Mouse (Mus musculus): ENCODE results near the gene Neurl2. TPM values are rescaled to one million over a fixed set of nuclear protein-coding genes. Genes with fewer than 3 reads are reported as not detected.

The Neurl2 gene
- polyA plus RNA-seq, 1 experiment, result 31.7 TPM

- H3K36me3 ChIP-seq (ENCODE audit: control insufficient read depth, insufficient read depth, low read length), result no peaks in the 10 kb centered on the region
- no peaks in the 10 kb centered on the region for H3K27me3 ChIP-seq (ENCODE audit: control insufficient read depth, insufficient read depth, low read length)
- TF ChIP-seq POLR2A (IDR thresholded peaks at IDR 0.05; ENCODE audit: control insufficient read depth, extremely low read depth, insufficient read depth, low read length, poor library complexity) (no peak), CTCF (IDR thresholded peaks at IDR 0.05; ENCODE audit: borderline replicate concordance, control insufficient read depth, extremely low read depth, insufficient read depth, low read length, poor library complexity) (no peak)
- peaks cover 8% of the 10 kb centered on the region for H3K4me1 ChIP-seq (replicated peaks; ENCODE audit: control insufficient read depth, insufficient read depth, low read length)
- H3K27ac ChIP-seq (ENCODE audit: control insufficient read depth, insufficient read depth, low read length), result no peak overlapping the region
- no peak overlapping the region; the same call in 1 of the 2 replicates for H3K4me3 ChIP-seq (ENCODE audit: control insufficient read depth, insufficient read depth, low read length)
- 15% methylated on average over 7 of the region's 7 CpGs for WGBS
- no peak for DNase-seq
These were observed 48.3 kb downstream of the Neurl2 start for GRCm38 (mm10) chr2:164784869-164785420.

DNA sequence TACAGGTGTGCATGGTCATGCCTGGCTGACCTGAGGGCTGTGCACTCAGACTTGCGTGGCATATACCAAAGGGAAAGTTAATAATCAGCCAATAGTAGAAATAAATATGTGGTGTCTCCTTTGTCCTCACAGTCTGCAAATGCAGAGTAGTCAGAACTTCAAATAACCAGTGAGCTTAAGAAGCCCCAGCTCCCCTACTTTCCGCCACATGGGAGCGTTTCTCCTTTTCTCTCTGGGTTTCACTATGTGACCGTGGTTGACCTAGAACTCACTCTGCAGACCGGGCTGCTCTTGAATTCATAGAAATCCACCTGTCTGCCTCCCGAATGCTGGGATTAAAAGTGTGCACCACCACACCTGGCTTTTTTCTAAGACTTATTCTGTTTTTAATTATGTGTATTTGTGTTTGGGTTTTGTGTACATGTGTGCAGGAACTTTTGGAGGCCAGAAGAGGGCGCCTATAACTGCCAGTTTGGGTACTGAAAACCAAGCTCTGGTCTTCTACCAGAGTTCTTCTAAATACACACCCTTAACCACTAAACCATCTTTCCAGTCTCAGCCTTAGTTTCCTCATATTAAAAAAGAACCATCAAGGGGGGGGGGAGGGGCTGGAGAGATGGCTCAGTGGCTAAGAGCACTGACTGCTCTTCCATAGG, 49.2 kb downstream of the Neurl2 start:
- Histone ChIP-seq H3K36me3 (ENCODE audit: control insufficient read depth, insufficient read depth, low read length) (no peaks in the 10 kb centered on the region), H3K27ac (ENCODE audit: control insufficient read depth, insufficient read depth, low read length) (no peak overlapping the region), H3K27me3 (ENCODE audit: control insufficient read depth, insufficient read depth, low read length) (no peaks in the 10 kb centered on the region), H3K4me1 (replicated peaks; ENCODE audit: control insufficient read depth, insufficient read depth, low read length) (peaks cover 8% of the 10 kb centered on the region), H3K4me3 (ENCODE audit: control insufficient read depth, insufficient read depth, low read length) (no peak overlapping the region)
- no peak for DNase-seq
- TF ChIP-seq CTCF (IDR thresholded peaks at IDR 0.05; ENCODE audit: borderline replicate concordance, control insufficient read depth, extremely low read depth, insufficient read depth, low read length, poor library complexity) (no peak), POLR2A (IDR thresholded peaks at IDR 0.05; ENCODE audit: control insufficient read depth, extremely low read depth, insufficient read depth, low read length, poor library complexity) (no peak)
- 84% methylated on average over 7 of the region's 7 CpGs for WGBS

DNA sequence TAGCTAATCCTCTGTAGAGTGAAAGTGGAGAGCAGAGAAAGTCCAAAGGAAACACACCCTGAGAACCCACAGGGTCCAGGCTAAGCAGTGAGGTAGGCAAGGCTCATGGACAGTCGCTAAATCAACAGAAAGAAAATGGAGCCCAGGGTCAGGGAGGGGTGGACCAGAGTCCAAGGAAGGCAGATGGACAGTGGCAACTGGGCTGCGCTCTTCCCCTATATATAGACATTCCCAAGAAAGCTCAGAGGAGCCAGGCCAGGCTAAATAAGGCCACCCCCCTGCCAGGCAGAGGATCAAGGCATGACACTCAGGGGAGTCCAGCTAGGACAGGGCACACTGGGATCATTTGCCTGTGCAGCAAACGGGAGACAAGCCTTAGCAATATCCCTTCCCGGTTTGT, 51.4 kb downstream of the Neurl2 start:
- 92% methylated on average over 4 of the region's 4 CpGs for WGBS

More for the DNA sequence above, 51.4 kb downstream of the Neurl2 start:
- no peak for DNase-seq
- H3K27me3 ChIP-seq (ENCODE audit: control insufficient read depth, insufficient read depth, low read length), result no peaks in the 10 kb centered on the region
- H3K4me3 ChIP-seq (ENCODE audit: control insufficient read depth, insufficient read depth, low read length), result no peak overlapping the region
- TF ChIP-seq POLR2A (IDR thresholded peaks at IDR 0.05; ENCODE audit: control insufficient read depth, extremely low read depth, insufficient read depth, low read length, poor library complexity), result no peak
- TF ChIP-seq CTCF (IDR thresholded peaks at IDR 0.05; ENCODE audit: borderline replicate concordance, control insufficient read depth, extremely low read depth, insufficient read depth, low read length, poor library complexity), result no peak
- peaks cover 8% of the 10 kb centered on the region for H3K4me1 ChIP-seq (replicated peaks; ENCODE audit: control insufficient read depth, insufficient read depth, low read length)
- H3K27ac ChIP-seq (ENCODE audit: control insufficient read depth, insufficient read depth, low read length), result no peak overlapping the region
- no peaks in the 10 kb centered on the region for H3K36me3 ChIP-seq (ENCODE audit: control insufficient read depth, insufficient read depth, low read length)

Other genes starting within 250 kb of the Neurl2 start
- not detected in 2 replicates for gene Wfdc6a, start 248.0 kb downstream of the Neurl2 start, polyA plus RNA-seq (2012; rRNA removed)
- gene Eppin, start 239.9 kb downstream of the Neurl2 start, polyA plus RNA-seq (2012; rRNA removed), result not detected in 2 replicates
- not detected in 2 replicates for gene Wfdc6b, start 219.9 kb downstream of the Neurl2 start, polyA plus RNA-seq (2012; rRNA removed)
- gene Wfdc8, start 219.8 kb downstream of the Neurl2 start, polyA plus RNA-seq (2012; rRNA removed), result 0.18 TPM in 1 of 2 replicates, not detected in the other
- not detected in 2 replicates for gene Wfdc16, start 194.7 kb downstream of the Neurl2 start, polyA plus RNA-seq (2012; rRNA removed)
- not detected in 2 replicates for gene Wfdc10, start 177.4 kb downstream of the Neurl2 start, polyA plus RNA-seq (2012; rRNA removed)
- gene Wfdc9, start 176.9 kb downstream of the Neurl2 start, polyA plus RNA-seq (2012; rRNA removed), result not detected in 2 replicates
- not detected in 2 replicates for gene Wfdc11, start 159.4 kb downstream of the Neurl2 start, polyA plus RNA-seq (2012; rRNA removed)
- not detected in 2 replicates for gene Wfdc13, start 148.3 kb downstream of the Neurl2 start, polyA plus RNA-seq (2012; rRNA removed)
- gene Spint4, start 135.0 kb downstream of the Neurl2 start, polyA plus RNA-seq (2012; rRNA removed), result not detected in 2 replicates
- gene Spint5, start 118.2 kb downstream of the Neurl2 start, polyA plus RNA-seq (2012; rRNA removed), result not detected in 2 replicates
- 0.23 and 0.41 TPM in 2 replicates for gene Wfdc3, start 87.5 kb downstream of the Neurl2 start, polyA plus RNA-seq (2012; rRNA removed)
- gene Dnttip1, start 87.5 kb downstream of the Neurl2 start, polyA plus RNA-seq (2012; rRNA removed), result 60.6 and 134 TPM in 2 replicates
- 327 and 434 TPM in 2 replicates for gene Ube2c, start 63.6 kb downstream of the Neurl2 start, polyA plus RNA-seq (2012; rRNA removed)
- gene Tnnc2, start 53.5 kb downstream of the Neurl2 start, polyA plus RNA-seq (2012; rRNA removed), result 0.38 TPM in 1 of 2 replicates, not detected in the other
- gene Snx21, start 47.6 kb downstream of the Neurl2 start, polyA plus RNA-seq (2012; rRNA removed), result 9.0 and 11.9 TPM in 2 replicates
- 84.6 and 87.9 TPM in 2 replicates for gene Acot8, start 28.6 kb downstream of the Neurl2 start, polyA plus RNA-seq (2012; rRNA removed)
- gene Zswim3, start 28.4 kb downstream of the Neurl2 start, polyA plus RNA-seq (2012; rRNA removed), result 5.9 and 6.2 TPM in 2 replicates
- gene Zswim1, start 10.8 kb downstream of the Neurl2 start, polyA plus RNA-seq (2012; rRNA removed), result 9.5 and 11.5 TPM in 2 replicates
- 2.9 and 4.5 TPM in 2 replicates for gene Spata25, start 4.9 kb downstream of the Neurl2 start, polyA plus RNA-seq (2012; rRNA removed)
- 467 and 538 TPM in 2 replicates for gene Ctsa, start 583 bp downstream of the Neurl2 start, polyA plus RNA-seq (2012; rRNA removed)
- 227 and 263 TPM in 2 replicates for gene Pltp, start 24.3 kb upstream of the Neurl2 start, polyA plus RNA-seq (2012; rRNA removed)
- gene Pcif1, start 45.8 kb upstream of the Neurl2 start, polyA plus RNA-seq (2012; rRNA removed), result 79.7 and 87.9 TPM in 2 replicates
- 92.6 and 99.0 TPM in 2 replicates for gene Zfp335, start 78.3 kb upstream of the Neurl2 start, polyA plus RNA-seq (2012; rRNA removed)
- 29.1 and 31.7 TPM in 2 replicates for gene Mmp9, start 107.3 kb upstream of the Neurl2 start, polyA plus RNA-seq (2012; rRNA removed)
- gene Slc12a5, start 127.3 kb upstream of the Neurl2 start, polyA plus RNA-seq (2012; rRNA removed), result 0.70 and 1.3 TPM in 2 replicates
- 72.3 and 73.7 TPM in 2 replicates for gene Ncoa5, start 201.4 kb upstream of the Neurl2 start, polyA plus RNA-seq (2012; rRNA removed)
- gene Cd40, start 222.2 kb upstream of the Neurl2 start, polyA plus RNA-seq (2012; rRNA removed), result 44.5 and 52.1 TPM in 2 replicates